Mouse (Mus musculus) c-Kit-positive CD71-positive TER-119-negative erythroid progenitor cells, embryonic 14.5 days (primary cell): ENCODE measurements around the gene Mcm10.
"Not testable (repeated sequence)": the region's sequence is repeated elsewhere in the genome, so short reads cannot be mapped to it uniquely, and the experiment has no call there.

Source experiments
- DNase-seq: peaks from one replicate; pipeline ENCODE4 v3.0.0-alpha.2; 2013; ENCODE audit warnings: low read depth

The Mcm10 gene

DNA sequence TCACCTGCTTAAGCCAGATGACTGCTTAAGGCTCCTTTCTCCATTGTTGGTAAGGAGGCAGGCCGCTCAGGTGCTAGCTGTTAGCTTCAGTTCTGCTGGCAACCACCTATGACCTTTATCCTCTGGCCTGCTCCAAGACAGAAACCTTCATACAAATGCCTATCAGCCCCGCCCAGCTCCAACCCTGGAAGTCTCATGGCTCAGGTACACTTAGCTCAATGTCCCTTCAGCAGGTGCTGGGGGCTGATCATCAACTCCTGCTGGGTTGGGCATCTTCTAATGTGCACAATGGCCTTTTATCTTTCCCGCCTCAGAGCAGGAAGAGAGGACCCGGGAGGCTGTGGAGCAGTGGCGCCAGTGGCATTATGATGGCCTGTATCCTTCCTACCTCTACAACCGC lies 27.6 kb downstream of the Mcm10 start:
- DNase-seq, result no peak

DNA sequence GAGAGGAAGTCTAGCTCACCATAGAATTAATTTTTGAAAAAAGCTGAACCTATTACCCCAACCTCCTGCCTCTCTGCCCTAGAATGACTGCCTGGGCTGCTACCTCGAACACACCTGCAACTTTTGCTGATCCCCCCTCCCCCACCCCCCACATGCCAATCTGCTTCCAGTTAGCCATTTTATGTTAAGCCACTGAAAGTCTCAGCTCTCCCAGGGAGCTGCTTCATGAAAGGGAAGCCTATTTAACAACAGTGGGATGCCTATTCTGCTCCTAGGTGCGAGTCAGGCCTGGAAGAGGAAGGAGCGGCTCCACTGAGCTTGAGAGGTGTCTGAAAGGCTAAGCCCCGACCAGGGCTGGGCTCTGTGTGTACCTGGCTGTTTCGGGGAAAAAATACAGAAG lies 28.6 kb downstream of the Mcm10 start:
- DNase-seq, result no peak

DNA sequence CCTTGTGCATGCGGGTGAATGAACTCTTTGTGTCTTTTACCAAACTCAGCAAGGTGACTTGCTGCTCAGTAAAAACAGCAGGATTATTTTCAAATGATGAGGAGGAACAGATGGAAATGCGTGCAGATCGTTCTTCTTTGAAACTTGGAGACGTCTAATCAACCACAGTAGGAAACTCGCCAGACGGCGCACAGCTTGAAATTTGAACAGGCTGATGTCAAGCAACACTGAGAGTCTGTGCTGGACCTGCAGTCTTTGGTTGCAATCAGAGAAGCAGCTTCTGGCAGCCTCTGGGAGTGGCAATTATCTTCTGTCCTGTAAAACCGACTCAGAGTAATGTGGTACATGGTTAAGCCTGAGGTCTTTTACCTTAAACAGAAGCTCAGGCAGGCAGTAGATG lies 34.5 kb downstream of the Mcm10 start:
- DNase-seq, result no peak

GRCm38 (mm10) chr2:4975807-4976206 lies 36.8 kb downstream of the Mcm10 start, which contains the start of gene Ucma:
Gene Ucma (plus strand): TSS chr2:4976122.
- no peak for DNase-seq

DNA sequence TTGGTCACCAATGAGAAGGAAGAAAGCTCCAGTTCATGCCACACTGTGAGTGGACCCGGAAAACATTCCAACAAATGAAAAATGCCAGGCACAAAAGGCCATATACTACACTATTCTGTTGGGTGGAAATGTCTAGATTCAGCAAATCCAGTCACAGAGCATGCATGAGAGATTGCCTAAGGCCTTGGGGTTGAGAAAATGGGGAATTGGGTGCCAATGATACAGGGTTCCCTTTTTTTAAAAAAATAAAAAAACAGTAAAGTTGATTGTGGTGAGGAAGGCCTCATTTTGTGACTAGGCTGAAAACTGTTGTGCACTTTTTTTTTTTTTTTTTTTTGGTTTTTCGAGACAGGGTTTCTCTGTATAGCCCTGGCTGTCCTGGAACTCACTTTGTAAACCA lies 43.5 kb downstream of the Mcm10 start:
- DNase-seq, result no peak

DNA sequence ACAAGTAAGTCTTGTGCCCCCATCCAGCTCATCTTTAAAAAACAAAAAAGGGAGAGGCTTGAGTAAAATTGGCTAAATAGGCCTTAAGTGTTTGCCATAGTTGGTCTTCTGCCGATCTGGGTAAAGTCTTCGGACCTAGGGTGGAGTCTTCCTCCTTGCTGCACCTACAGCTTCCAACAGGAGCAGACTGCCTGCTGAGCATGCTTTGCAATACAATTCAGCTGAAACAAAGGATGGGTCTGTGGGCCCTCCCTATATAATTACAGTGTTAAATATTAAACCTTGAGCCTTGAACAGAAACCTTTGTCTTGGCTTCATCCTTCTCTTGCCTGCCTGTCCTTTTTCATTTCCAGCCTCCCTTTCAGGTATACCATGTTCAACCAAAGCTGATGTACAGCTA lies 44.8 kb downstream of the Mcm10 start:
- DNase-seq, result no peak

GRCm38 (mm10) chr2:4958039-4958438 lies 54.6 kb downstream of the Mcm10 start:
- DNase-seq, result no peak

DNA sequence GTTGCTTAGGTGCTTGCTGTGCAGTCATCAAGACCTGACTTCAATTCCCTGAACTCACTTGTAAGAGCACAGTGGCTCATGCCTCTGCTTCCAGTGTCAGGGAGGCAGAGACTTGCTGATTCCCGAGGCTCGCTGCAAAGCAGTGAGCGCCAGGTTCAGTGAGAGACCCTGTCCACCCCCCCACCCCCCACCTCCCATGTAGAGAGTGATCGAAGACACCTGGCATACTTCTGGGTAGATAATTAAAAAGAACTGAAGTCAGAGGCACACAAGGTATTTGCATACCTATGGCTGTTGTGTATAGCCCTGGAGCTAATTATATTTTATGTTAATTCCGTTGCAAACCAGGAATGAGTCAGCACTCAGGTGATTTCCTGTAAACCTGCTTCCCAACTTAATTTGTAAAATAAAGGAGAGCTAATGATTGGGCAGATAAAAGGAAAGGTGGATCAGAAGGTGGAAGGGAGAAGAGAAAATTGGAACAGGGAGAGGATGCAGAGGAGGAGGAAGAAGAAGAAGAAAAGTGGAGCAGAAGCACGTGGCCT lies 58.3 kb downstream of the Mcm10 start:
- DNase-seq, result no peak

DNA sequence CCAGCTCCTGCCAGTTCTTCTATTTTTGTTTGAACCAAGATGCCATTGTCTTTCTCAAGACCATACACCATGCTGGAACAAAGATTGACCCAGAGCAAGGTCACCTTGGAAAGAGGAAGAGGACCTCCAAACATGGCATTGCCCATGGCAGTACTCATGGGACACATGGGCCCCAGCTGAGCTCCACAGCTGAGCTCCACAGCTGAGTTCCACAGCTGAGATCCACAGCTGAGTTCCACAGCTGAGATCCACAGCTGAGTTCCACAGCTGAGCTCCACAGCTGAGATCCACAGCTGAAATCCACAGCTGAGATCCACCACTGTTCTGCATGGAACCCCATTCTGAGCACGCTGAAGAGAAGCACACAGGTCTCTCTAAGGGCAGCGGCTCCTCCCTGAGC lies 61.6 kb downstream of the Mcm10 start:
- DNase-seq, result no peak

DNA sequence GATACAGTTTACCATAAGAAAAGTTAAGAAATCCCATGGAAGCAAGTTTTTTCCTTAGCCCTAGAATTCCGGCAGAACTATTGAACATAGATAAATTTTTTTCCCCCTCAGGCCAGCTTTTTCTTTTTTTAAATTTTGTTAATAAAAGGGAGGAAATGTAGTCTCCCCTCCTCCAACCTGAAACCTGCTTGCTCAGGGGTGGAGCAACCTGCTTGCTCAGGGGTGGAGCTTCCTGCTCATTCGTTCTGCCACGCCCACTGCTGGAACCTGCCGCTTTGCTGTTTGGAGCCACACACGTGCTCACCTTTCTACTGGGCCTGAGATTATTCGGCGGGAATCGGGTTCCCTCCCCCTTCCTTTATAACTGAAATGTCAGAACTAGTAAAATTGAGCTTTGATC lies 62.9 kb downstream of the Mcm10 start:
- DNase-seq, result not testable (repeated sequence)

- DNase-seq, result no peak
Measured at GRCm38 (mm10) chr2:4940861-4941260, 71.7 kb downstream of the Mcm10 start.
